Mouse (Mus musculus) lung, postnatal 4 days (tissue): ENCODE data around the gene Gm21870.
"Not testable (repeated sequence)": the region's sequence is repeated elsewhere in the genome, so short reads cannot be mapped to it uniquely, and the experiment has no call there.

Source experiments
- DNase-seq, 2 experiments: peaks; one replicate each; pipeline ENCODE4 v3.0.0; 2021

Gm21870 gene

DNA sequence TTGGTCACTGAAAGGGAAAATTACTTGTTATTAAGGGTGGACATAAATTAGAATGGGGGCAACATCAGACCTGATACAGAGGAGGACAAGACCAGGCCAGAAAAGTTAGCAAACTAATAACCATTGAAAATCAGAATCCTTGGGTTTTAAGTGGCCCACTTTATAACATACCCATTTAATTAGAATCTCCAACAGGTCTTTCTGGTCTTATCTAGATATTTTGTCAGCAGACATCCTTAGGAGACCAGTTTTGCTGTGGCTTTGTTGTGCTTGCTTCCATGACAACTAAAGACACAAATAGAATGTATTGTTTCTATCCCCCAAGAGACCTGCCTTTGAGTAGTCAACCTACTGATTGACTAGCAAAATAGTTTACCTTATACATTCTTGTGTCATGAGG lies at the start of gene Gm21870:
Gene Gm21870 (minus strand): TSS at position 101 of the 400 bp plus-strand sequence.
- not testable (repeated sequence) for DNase-seq

DNA sequence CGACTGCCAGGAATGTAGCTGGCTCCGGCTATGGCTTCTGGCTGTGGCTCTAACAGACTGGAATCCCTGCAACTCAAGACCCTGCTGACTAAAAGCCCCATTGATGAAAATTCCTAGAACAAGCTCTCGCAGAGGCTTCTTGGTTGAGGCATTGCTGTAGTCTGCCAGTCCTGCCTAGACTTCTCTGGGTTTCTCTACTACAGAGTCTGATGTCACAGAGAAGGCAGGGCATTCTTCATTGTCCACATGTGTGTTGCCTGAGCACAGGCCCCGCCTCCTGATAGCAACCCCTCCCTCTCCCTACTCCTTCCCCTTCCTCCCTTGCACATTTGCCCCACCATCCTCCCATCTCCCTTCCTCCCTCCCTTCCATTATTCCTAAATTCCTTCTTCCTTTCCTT lies 30.2 kb downstream of the Gm21870 start, which contains the start of gene Btbd35f6:
Gene Btbd35f6 (minus strand): TSS at position 101 of the 400 bp plus-strand sequence.
- DNase-seq = not testable (repeated sequence)
